Mouse (Mus musculus): ENCODE data around the gene Pepd. TPM values are rescaled to one million over a fixed set of nuclear protein-coding genes. Genes with fewer than 3 reads are reported as not detected.

Gene Pepd
- total RNA-seq, 2 experiments from 2014 or later: 24.1 to 24.3 TPM

DNA sequence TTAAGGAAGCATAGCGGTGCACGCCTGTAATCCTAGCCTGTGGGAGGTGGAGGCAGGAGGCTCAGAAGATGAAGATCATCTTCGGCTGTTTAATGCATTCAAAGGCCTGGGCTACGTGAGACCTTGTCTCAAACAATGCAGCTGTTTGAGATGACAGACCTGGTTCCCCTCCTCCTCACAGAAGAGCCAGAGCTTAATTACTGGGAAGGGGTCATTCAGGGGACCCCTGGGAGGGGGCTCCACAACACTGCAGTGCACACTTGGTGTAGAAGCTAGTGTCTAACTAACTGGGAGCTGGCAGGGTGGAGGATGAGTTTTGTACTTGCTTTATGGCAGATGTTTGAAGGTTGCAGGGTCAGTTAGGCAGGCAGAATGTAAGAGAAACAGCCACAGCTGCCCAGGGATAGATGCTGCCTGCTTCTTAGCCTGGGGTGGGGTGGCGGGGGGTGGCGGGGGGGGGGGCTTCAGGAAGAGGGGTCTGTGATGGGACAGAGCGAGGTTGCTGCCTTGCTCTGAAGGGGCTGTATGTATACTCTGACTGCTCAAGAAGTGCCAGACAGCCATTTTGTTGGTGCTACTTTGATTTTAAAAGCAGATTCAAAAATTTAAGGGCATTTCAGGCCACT, 26.6 kb downstream of the Pepd start:
- no peak for TF ChIP-seq CTCF (IDR thresholded peaks at IDR 0.05)
- Histone ChIP-seq H3K4me3 (no peak overlapping the region), H3K27ac (peak overlapping the region; percentile 62)
- no peak for DNase-seq
- intact Hi-C loops (cut with DNase I): no loop called here

GRCm38 (mm10) chr7:34939262-34939951, 27.2 kb downstream of the Pepd start:
- TF ChIP-seq CTCF (IDR thresholded peaks at IDR 0.05): no peak
- peak overlapping the region; percentile 64 for H3K27ac ChIP-seq
- intact Hi-C loops (cut with DNase I): no loop called here
- no peak overlapping the region for H3K4me3 ChIP-seq
- peak; percentile 56 for DNase-seq

DNA sequence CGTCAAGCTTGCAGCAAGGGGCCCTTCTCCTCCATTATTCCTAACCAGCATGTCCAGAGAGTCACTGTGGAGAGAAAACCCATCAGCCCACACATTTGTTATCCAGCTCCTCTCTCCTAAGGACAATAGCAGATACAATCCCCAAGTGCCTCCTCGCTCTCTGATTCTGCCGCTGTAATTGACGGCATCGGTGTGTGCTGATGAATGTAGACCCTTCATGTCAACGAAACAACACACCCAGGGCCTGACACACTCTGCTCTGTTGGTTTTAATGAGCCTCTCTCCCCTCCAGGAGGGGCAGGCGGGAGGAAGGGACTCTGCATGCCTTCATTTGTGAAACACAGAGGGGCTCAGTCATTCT, 27.8 kb downstream of the Pepd start:
- H3K27ac ChIP-seq: peak overlapping the region; percentile 64
- intact Hi-C loops (cut with DNase I): no loop called here

GRCm38 (mm10) chr7:34943581-34944123, 31.5 kb downstream of the Pepd start:
- Histone ChIP-seq H3K4me3 (no peak overlapping the region), H3K27ac (no peak overlapping the region)
- no peak for TF ChIP-seq CTCF (IDR thresholded peaks at IDR 0.05)
- intact Hi-C loops (cut with DNase I): no loop called here
- DNase-seq: no peak

More for the DNA sequence above, 27.8 kb downstream of the Pepd start:
- no peak for TF ChIP-seq CTCF (IDR thresholded peaks at IDR 0.05)
- H3K4me3 ChIP-seq: no peak overlapping the region
- DNase-seq: no peak

GRCm38 (mm10) chr7:34946269-34946925, 34.2 kb downstream of the Pepd start:
- Histone ChIP-seq H3K27ac (no peak overlapping the region), H3K4me3 (no peak overlapping the region)
- DNase-seq: no peak
- intact Hi-C loops (cut with DNase I): no loop called here
- no peak for TF ChIP-seq CTCF (IDR thresholded peaks at IDR 0.05)

GRCm38 (mm10) chr7:34954548-34954947, 42.4 kb downstream of the Pepd start:
- no peak overlapping the region for H3K27ac ChIP-seq
- intact Hi-C loops (cut with DNase I): no loop called here
- DNase-seq: no peak
- TF ChIP-seq CTCF (IDR thresholded peaks at IDR 0.05): no peak
- no peak overlapping the region for H3K4me3 ChIP-seq

DNA sequence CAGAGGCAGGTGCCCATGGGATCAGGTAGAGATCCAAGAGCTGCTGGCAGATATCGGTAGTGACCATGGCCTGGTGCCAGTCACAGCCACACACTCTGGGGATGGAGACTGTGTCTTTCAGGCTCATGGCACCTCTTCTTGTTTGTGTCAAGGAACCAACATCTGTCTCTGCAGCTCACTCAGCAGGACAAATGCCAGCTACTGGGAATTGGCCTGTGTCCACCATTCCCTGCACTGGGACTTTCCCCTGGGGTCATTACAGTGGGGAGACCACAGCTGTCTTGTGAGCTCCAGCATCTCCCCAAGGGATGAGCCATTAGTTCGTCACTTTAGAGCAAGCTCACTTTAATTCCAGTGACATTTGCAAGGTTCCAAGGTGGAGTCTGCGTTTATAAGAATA, 43.1 kb downstream of the Pepd start:
- no peak for DNase-seq
- no peak for TF ChIP-seq CTCF (IDR thresholded peaks at IDR 0.05)
- intact Hi-C loops (cut with DNase I): no loop called here
- Histone ChIP-seq H3K27ac (no peak overlapping the region), H3K4me3 (no peak overlapping the region)

GRCm38 (mm10) chr7:34957138-34957537, 45.0 kb downstream of the Pepd start:
- intact Hi-C loops (cut with DNase I): no loop called here
- no peak overlapping the region for H3K27ac ChIP-seq
- H3K4me3 ChIP-seq: no peak overlapping the region
- TF ChIP-seq CTCF (IDR thresholded peaks at IDR 0.05): no peak
- DNase-seq: no peak

- Histone ChIP-seq H3K27ac (no peak overlapping the region), H3K4me3 (no peak overlapping the region)
- TF ChIP-seq CTCF (IDR thresholded peaks at IDR 0.05): no peak
- intact Hi-C loops (cut with DNase I): no loop called here
- no peak for DNase-seq
Measured at GRCm38 (mm10) chr7:34963889-34964645, 51.9 kb downstream of the Pepd start.

- no peak for TF ChIP-seq CTCF (IDR thresholded peaks at IDR 0.05)
- H3K27ac ChIP-seq: no peak overlapping the region
- intact Hi-C loops (cut with DNase I): no loop called here
- H3K4me3 ChIP-seq: no peak overlapping the region
- no peak for DNase-seq
Measured at GRCm38 (mm10) chr7:34967362-34967761, 55.2 kb downstream of the Pepd start.

DNA sequence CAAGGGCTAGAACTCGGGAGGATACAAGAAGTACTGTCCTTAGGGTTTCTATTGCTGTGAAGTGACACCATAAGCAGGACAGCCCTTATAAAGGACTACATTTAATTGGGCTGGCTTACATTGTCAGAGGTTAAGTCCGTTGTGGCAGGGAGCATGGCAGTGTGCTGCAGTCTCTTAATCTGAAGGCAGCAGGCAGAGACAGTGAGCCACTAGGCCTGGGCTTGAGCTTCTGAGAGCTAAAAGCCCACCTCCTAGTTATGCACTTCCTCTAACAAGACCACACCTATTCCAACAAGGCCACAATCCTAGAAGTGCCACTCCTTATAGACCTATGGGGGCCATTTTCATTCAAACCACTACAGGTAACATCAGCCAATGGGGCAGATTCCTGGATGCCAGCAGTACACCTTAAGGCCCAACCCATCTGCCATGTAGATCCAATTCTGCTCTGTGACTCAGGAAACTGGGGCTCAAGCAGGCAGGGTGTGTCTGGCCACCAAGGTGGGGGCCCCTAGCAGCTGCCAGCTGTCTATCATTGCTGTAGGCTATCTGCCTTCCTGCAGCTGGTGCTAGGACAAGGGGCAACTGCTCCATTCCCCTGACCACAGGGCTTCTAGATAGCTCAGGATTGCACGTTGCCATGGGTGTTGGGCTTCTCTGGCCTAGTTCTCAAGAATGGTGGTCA, 56.7 kb downstream of the Pepd start:
- TF ChIP-seq CTCF (IDR thresholded peaks at IDR 0.05): no peak
- DNase-seq: no peak
- no peak overlapping the region for H3K27ac ChIP-seq
- no peak overlapping the region for H3K4me3 ChIP-seq
- intact Hi-C loops (cut with DNase I): no loop called here

- TF ChIP-seq CTCF (IDR thresholded peaks at IDR 0.05): no peak
- intact Hi-C loops (cut with DNase I): no loop called here
- DNase-seq: no peak
- Histone ChIP-seq H3K27ac (no peak overlapping the region), H3K4me3 (no peak overlapping the region)
Measured at GRCm38 (mm10) chr7:34971826-34972225, 59.6 kb downstream of the Pepd start.
